Mouse (Mus musculus): Measurements from ENCODE around the gene 4930469K13Rik. TPM values are rescaled to one million over a fixed set of nuclear protein-coding genes. Genes with fewer than 3 reads are reported as not detected.

4930469K13Rik gene
- polyA plus RNA-seq, 1 experiment from 2014 or later: not detected

DNA sequence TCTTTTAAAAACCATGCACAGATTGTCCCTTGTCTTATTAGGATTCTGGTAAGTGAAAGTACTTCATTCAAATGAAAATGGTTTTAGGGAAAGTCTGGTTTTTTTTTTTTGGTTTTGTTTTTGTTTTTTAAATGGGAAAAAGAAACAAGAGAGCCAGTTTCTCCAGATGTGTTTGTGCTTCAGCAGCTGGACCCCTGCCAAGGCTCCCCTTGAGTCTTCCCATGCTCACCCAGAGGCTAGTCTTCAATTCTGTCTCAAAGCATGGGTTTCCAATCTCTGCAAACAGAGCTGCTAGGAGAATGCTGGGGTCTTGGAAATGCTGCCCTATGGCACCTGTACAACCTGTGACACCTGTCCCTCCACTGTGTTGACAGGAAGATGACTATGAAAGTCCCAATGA is 27.8 kb downstream of the 4930469K13Rik start:
- no peak for ATAC-seq (replicated peaks; ENCODE audit: extremely low read depth, insufficient read depth, low FRiP score)
- Histone ChIP-seq H3K9ac (ENCODE audit: low read length) (no peak overlapping the region), H3K9me3 (replicated peaks; ENCODE audit: control insufficient read depth, low read length) (no peaks in the 10 kb centered on the region), H3K27ac (ENCODE audit: low read length) (no peak overlapping the region), H3K4me2 (ENCODE audit: low read depth, low read length) (no peak overlapping the region), H3K36me3 (ENCODE audit: control insufficient read depth, insufficient read depth) (no peaks in the 10 kb centered on the region), H3K27me3 (ENCODE audit: control insufficient read depth, insufficient read depth, low read length) (no peaks in the 10 kb centered on the region), H3K4me3 (ENCODE audit: low read length) (no peak overlapping the region), H3K4me1 (ENCODE audit: control insufficient read depth, insufficient read depth, low read length) (no peaks in the 10 kb centered on the region)

DNA sequence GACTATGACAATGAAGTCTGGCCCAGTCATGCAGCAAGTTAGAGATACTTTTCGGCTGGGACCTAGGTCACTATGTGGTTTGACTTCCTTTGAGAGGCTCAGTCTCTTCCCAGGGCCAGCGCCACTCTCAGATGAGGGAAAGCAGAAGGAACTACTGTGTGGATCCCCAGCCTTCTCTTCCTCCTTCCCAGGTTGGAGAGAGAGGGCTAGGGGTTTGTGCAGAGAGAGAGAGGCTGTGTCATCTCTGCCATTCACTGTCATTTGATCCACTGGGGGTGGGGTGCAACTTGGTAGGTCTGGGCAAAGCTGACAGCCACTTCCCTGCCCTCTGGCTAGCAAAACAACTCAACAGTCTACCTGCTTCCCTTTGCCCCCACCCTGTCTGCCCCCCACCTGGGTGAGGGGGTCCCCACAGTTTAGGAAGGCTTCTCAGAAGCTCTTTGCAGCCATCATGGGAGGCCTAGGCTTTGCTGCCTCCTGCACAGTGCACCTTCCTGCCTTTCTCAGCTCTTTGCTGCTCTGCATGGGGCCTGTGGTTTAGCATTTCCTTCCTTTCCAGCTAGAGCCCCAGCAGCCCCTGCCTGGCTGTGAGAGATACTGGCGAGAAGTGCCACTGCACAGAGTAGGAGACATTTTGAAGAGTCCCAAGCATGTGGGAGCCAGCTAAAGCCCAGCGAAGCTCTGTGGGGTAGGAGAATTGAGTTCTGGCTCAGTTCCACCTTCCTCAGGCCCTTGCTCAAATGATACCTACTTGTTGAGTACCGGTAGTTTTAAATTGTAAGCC is 34.5 kb downstream of the 4930469K13Rik start:
- Histone ChIP-seq H3K4me2 (ENCODE audit: low read depth, low read length) (no peak overlapping the region), H3K4me1 (ENCODE audit: control insufficient read depth, insufficient read depth, low read length) (no peaks in the 10 kb centered on the region), H3K27me3 (ENCODE audit: control insufficient read depth, insufficient read depth, low read length) (no peaks in the 10 kb centered on the region), H3K36me3 (ENCODE audit: control insufficient read depth, insufficient read depth) (no peaks in the 10 kb centered on the region), H3K27ac (ENCODE audit: low read length) (peak overlapping the region; percentile 59; the same call in 1 of the 2 replicates), H3K9ac (ENCODE audit: low read length) (no peak overlapping the region), H3K9me3 (replicated peaks; ENCODE audit: control insufficient read depth, low read length) (no peaks in the 10 kb centered on the region), H3K4me3 (ENCODE audit: low read length) (no peak overlapping the region)
- ATAC-seq (replicated peaks; ENCODE audit: extremely low read depth, insufficient read depth, low FRiP score): peak; percentile 77
- 43% methylated on average over 5 of the region's 5 CpGs for WGBS

- Histone ChIP-seq H3K9ac (ENCODE audit: low read length) (no peak overlapping the region), H3K4me3 (ENCODE audit: low read length) (no peak overlapping the region), H3K4me1 (ENCODE audit: control insufficient read depth, insufficient read depth, low read length) (no peaks in the 10 kb centered on the region), H3K9me3 (replicated peaks; ENCODE audit: control insufficient read depth, low read length) (no peaks in the 10 kb centered on the region), H3K4me2 (ENCODE audit: low read depth, low read length) (no peak overlapping the region), H3K27ac (ENCODE audit: low read length) (peak overlapping the region; percentile 59; the same call in 1 of the 2 replicates), H3K27me3 (ENCODE audit: control insufficient read depth, insufficient read depth, low read length) (no peaks in the 10 kb centered on the region), H3K36me3 (ENCODE audit: control insufficient read depth, insufficient read depth) (no peaks in the 10 kb centered on the region)
- WGBS: 43% methylated on average over 2 of the region's 2 CpGs
- no peak for ATAC-seq (replicated peaks; ENCODE audit: extremely low read depth, insufficient read depth, low FRiP score)
Measured at GRCm38 (mm10) chr11:34063257-34063656, 35.1 kb downstream of the 4930469K13Rik start.

DNA sequence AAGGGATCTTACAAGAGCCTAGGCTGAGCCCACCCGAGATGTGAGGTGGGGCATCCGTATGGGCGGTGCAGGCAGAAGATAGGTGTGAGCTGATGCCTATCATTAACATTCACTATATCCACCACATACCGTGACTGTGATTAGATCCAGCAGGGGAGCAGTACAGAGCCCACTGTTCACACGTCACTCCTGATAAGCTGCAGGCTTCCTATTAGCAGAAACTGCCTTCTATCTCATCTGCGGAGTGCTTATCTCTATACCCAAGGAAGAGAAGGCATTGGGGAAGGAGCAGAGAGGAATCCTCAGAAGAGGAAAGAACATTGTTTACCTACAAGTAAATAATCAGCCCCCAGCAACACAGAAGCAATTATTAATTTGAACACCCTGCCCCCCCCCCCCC is 36.6 kb downstream of the 4930469K13Rik start:
- no peak overlapping the region for H3K27ac ChIP-seq (ENCODE audit: low read length)
- no peak overlapping the region for H3K4me2 ChIP-seq (ENCODE audit: low read depth, low read length)
- ATAC-seq (replicated peaks; ENCODE audit: extremely low read depth, insufficient read depth, low FRiP score): no peak
- H3K36me3 ChIP-seq (ENCODE audit: control insufficient read depth, insufficient read depth): no peaks in the 10 kb centered on the region
- H3K9ac ChIP-seq (ENCODE audit: low read length): no peak overlapping the region
- no peaks in the 10 kb centered on the region for H3K4me1 ChIP-seq (ENCODE audit: control insufficient read depth, insufficient read depth, low read length)
- H3K27me3 ChIP-seq (ENCODE audit: control insufficient read depth, insufficient read depth, low read length): no peaks in the 10 kb centered on the region
- no peak overlapping the region for H3K4me3 ChIP-seq (ENCODE audit: low read length)
- WGBS: 22% methylated on average over 6 of the region's 6 CpGs
- no peaks in the 10 kb centered on the region for H3K9me3 ChIP-seq (replicated peaks; ENCODE audit: control insufficient read depth, low read length)

GRCm38 (mm10) chr11:34058960-34059359 is 39.4 kb downstream of the 4930469K13Rik start:
- H3K4me2 ChIP-seq (ENCODE audit: low read depth, low read length): no peak overlapping the region
- H3K4me3 ChIP-seq (ENCODE audit: low read length): no peak overlapping the region
- no peak for ATAC-seq (replicated peaks; ENCODE audit: extremely low read depth, insufficient read depth, low FRiP score)
- no peak overlapping the region for H3K9ac ChIP-seq (ENCODE audit: low read length)
- H3K27me3 ChIP-seq (ENCODE audit: control insufficient read depth, insufficient read depth, low read length): no peaks in the 10 kb centered on the region
- H3K27ac ChIP-seq (ENCODE audit: low read length): no peak overlapping the region
- no peaks in the 10 kb centered on the region for H3K9me3 ChIP-seq (replicated peaks; ENCODE audit: control insufficient read depth, low read length)
- no peaks in the 10 kb centered on the region for H3K4me1 ChIP-seq (ENCODE audit: control insufficient read depth, insufficient read depth, low read length)
- H3K36me3 ChIP-seq (ENCODE audit: control insufficient read depth, insufficient read depth): no peaks in the 10 kb centered on the region
- WGBS: 82% methylated on average over 6 of the region's 6 CpGs

GRCm38 (mm10) chr11:34058332-34058731 is 40.0 kb downstream of the 4930469K13Rik start:
- Histone ChIP-seq H3K27me3 (ENCODE audit: control insufficient read depth, insufficient read depth, low read length) (no peaks in the 10 kb centered on the region), H3K4me2 (ENCODE audit: low read depth, low read length) (no peak overlapping the region), H3K27ac (ENCODE audit: low read length) (no peak overlapping the region), H3K9me3 (replicated peaks; ENCODE audit: control insufficient read depth, low read length) (no peaks in the 10 kb centered on the region), H3K36me3 (ENCODE audit: control insufficient read depth, insufficient read depth) (no peaks in the 10 kb centered on the region), H3K9ac (ENCODE audit: low read length) (no peak overlapping the region), H3K4me1 (ENCODE audit: control insufficient read depth, insufficient read depth, low read length) (no peaks in the 10 kb centered on the region), H3K4me3 (ENCODE audit: low read length) (no peak overlapping the region)
- no peak for ATAC-seq (replicated peaks; ENCODE audit: extremely low read depth, insufficient read depth, low FRiP score)

- WGBS: 80% methylated on average over 1 of the region's 1 CpGs
- H3K4me2 ChIP-seq (ENCODE audit: low read depth, low read length): no peak overlapping the region
Measured at GRCm38 (mm10) chr11:34056715-34057114, 41.6 kb downstream of the 4930469K13Rik start.

GRCm38 (mm10) chr11:34054031-34054727 is 44.2 kb downstream of the 4930469K13Rik start:
- Histone ChIP-seq H3K4me3 (ENCODE audit: low read length) (no peak overlapping the region), H3K27me3 (ENCODE audit: control insufficient read depth, insufficient read depth, low read length) (no peaks in the 10 kb centered on the region), H3K36me3 (ENCODE audit: control insufficient read depth, insufficient read depth) (no peaks in the 10 kb centered on the region), H3K4me1 (ENCODE audit: control insufficient read depth, insufficient read depth, low read length) (no peaks in the 10 kb centered on the region), H3K27ac (ENCODE audit: low read length) (no peak overlapping the region), H3K4me2 (ENCODE audit: low read depth, low read length) (no peak overlapping the region), H3K9me3 (replicated peaks; ENCODE audit: control insufficient read depth, low read length) (no peaks in the 10 kb centered on the region), H3K9ac (ENCODE audit: low read length) (no peak overlapping the region)
- no peak for ATAC-seq (replicated peaks; ENCODE audit: extremely low read depth, insufficient read depth, low FRiP score)
- WGBS: 69% methylated on average over 7 of the region's 7 CpGs

More at GRCm38 (mm10) chr11:34056715-34057114, 41.6 kb downstream of the 4930469K13Rik start:
- Histone ChIP-seq H3K4me1 (ENCODE audit: control insufficient read depth, insufficient read depth, low read length) (no peaks in the 10 kb centered on the region), H3K9me3 (replicated peaks; ENCODE audit: control insufficient read depth, low read length) (no peaks in the 10 kb centered on the region), H3K36me3 (ENCODE audit: control insufficient read depth, insufficient read depth) (no peaks in the 10 kb centered on the region), H3K9ac (ENCODE audit: low read length) (no peak overlapping the region), H3K4me3 (ENCODE audit: low read length) (no peak overlapping the region), H3K27me3 (ENCODE audit: control insufficient read depth, insufficient read depth, low read length) (no peaks in the 10 kb centered on the region), H3K27ac (ENCODE audit: low read length) (no peak overlapping the region)
- ATAC-seq (replicated peaks; ENCODE audit: extremely low read depth, insufficient read depth, low FRiP score): no peak

DNA sequence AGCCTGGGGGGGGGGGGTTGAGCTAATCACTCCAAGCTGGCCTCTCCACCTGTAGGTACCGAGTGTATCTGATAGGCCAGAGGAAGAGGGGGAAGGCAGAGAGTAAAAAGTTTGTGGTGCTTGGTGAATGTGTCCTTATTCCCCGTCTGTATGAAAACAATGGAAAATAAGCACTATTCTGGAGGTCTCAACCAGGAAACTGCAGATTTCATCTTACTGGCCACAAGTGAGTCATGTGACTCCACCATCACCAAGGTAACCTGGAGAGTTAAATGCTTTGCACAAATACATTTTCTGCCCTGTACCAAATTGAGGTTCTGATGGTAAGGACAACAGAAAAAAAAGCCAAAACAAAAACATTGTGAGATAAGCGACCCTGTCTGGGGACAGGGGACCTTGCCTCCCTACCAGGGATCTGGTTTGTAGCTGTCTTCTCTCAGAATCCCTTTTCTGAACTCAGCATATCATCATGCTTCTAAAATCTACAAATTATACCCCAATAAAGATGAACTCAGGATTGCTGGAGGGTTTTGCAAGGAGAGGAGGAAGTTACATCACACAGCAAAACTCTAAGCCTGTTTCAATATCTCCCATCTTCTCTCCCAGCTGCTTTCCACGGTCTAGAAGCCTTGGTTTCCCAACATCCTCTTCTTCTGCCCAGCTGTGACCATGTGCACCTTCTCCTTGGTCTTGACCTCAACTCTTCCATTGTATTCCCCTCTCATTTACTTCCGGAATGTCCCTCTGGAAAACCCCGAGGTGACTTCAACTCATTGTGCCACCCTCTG is 45.1 kb downstream of the 4930469K13Rik start:
- Histone ChIP-seq H3K27me3 (ENCODE audit: control insufficient read depth, insufficient read depth, low read length) (no peaks in the 10 kb centered on the region), H3K9ac (ENCODE audit: low read length) (no peak overlapping the region), H3K9me3 (replicated peaks; ENCODE audit: control insufficient read depth, low read length) (no peaks in the 10 kb centered on the region), H3K4me3 (ENCODE audit: low read length) (no peak overlapping the region), H3K27ac (ENCODE audit: low read length) (no peak overlapping the region), H3K36me3 (ENCODE audit: control insufficient read depth, insufficient read depth) (no peaks in the 10 kb centered on the region), H3K4me2 (ENCODE audit: low read depth, low read length) (no peak overlapping the region), H3K4me1 (ENCODE audit: control insufficient read depth, insufficient read depth, low read length) (no peaks in the 10 kb centered on the region)
- no peak for ATAC-seq (replicated peaks; ENCODE audit: extremely low read depth, insufficient read depth, low FRiP score)
- WGBS: 66% methylated on average over 6 of the region's 6 CpGs

Measured in heart, embryonic 16.5 days (tissue).